Mouse (Mus musculus): ENCODE results near the gene Mapt.

- TF ChIP-seq CTCF (IDR thresholded peaks at IDR 0.05; ENCODE audit: insufficient read depth, low read length) (no peak), POLR2A (IDR thresholded peaks at IDR 0.05; ENCODE audit: borderline replicate concordance, extremely low read depth, low read depth, low read length) (no peak)
Measured at GRCm38 (mm10) chr11:104246171-104246694, 15.0 kb downstream of the Mapt start.
